Mouse (Mus musculus): Measurements from ENCODE around the gene Ly6c2.
"Not testable (repeated sequence)": the region's sequence is repeated elsewhere in the genome, so short reads cannot be mapped to it uniquely, and the experiment has no call there.

Gene Ly6c2

DNA sequence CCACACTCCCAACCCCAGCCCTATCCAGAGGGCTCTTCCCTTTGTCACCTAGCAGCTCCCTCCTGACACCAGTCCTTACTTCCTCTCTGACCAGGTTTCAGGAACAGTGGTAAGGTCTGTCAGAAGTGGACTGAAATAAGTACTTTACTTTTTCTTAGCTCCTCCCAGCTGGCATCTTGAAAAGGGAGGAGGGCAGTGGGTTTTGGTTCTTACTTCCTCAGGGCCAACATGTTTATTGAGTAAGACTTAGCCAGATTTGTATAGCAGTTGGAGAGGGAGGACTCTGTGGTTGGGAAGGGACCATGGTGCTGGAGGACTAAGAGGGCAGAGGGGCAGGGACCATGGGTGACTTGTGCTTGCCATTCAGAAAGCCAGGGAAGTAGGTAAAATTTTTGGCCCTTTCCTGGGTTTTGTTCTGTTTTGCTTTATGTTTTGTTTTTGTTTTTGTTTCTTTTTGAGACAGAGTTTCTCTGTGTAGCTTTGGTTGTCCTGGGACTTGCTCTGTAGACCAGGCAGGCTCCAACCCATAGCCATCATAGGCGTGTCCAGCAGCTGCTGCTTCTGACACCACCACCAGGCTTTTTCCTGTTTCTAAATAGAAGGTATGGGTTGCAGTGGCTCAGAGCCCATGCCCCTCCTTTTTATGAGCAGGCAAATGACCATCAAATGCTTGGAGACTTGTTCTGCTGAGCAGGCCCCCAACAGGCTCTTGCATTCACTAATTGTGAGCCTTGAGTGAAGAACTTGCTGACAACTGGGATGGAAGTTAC lies at the start of gene Ly6c2:
Gene Ly6c2 (minus strand): TSS at position 110 of the 770 bp plus-strand sequence.
- not testable (repeated sequence) for DNase-seq

DNA sequence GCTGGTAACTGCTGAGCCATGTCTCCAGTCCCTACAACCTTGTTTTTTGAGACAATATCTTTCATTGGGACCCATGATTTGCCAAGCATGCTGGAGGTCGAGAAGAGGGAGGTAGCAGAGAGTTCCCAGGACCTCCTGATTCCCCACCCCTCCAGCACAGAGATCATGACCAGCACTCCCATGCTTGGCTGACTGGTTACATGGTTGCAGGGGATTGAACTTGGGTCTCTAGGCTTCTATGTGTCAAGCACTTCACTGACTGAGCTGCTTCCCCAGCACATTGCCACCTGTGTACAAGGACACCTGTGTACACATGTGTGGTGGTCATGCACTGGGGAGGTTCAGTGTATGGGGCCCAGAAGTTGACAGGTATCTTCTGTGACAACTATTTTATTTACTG lies 45.9 kb upstream of the Ly6c2 start:
- DNase-seq, result no peak

DNA sequence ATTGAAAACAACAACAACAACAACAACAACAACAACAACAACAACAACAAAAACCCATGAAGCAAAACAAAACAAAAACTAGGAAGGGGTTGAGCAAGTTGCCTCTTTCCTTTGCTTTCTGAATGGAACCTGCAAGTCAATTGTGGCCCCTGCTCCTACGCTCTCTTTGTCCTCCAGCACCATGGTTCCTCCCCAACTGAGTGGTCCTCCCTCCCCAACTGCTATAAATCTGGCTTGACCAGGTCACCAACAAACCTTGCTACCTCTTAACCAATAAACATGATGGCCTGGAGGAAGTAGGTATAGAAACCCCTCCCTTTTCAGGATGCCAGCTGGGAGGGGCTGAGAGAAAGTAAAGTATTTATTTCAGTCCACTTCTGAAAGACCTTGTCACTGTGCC lies 43.2 kb upstream of the Ly6c2 start, which contains the start of gene Ly6g:
Gene Ly6g (plus strand): TSS at position 301 of the 400 bp plus-strand sequence.
- no peak for DNase-seq

DNA sequence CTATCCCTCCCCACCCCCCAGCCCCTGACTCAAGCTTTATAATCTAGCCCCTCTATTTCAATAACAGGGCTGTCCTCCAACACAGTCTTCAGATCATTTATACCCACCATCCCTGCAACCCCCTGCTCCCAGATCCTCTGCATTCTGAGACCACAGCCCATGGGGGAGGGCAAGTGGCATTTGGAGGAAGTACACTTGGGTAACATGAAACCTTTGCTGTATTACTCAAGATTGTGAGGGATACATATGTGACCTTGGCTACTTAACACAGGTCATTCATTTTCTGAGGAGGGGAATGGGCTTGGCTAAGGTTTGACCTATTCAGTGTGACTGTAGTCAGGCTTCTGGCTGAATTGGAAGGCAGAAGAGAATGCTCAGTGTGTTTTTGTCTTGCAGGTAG lies 41.3 kb upstream of the Ly6c2 start:
- DNase-seq, result no peak

DNA sequence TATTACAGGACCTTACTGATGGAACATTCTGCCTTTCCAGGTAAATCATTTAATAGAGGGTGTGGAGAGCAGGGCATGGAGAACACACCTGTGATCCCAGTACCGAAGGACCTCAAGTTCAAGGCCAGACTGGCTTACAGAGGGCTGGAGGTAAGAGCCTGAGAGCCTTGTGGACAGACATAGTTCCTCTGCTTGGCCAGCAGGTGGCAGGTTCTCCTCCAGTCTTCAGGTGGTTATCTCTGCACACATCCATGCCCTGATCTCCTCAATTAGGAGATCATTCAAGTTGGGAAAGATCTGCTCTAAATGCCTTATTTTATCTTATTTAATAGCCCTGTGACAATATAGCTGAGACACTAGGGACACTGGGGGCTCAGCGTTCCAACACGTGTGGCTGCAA lies 32.0 kb upstream of the Ly6c2 start:
- DNase-seq, result no peak

DNA sequence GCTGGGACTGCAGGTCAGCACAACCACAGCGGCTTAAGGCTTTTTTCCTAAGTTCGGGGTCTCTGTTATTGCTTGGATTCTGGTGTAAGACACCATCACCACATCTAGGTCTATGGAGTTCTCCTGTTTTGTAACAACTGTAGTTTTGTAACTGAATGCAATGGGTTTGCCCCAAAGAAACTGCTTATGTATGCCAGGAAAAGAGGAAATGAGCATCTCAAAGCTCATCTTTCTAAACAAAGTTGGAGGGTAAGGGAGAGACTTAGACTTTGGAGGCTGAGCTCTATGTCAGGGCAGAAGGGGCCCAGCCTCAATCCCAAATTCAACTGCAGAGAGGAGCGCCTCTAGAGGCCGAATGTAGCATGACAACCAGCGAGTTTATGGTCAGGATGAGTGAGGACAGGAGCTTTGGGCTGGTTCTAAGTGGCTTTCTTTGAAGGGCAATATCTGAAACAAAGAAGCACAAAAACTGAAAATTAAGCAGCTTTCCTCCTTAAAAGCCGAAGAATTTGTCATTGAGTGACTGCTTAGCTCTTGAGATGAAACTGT lies 30.1 kb upstream of the Ly6c2 start:
- not testable (repeated sequence) for DNase-seq

DNA sequence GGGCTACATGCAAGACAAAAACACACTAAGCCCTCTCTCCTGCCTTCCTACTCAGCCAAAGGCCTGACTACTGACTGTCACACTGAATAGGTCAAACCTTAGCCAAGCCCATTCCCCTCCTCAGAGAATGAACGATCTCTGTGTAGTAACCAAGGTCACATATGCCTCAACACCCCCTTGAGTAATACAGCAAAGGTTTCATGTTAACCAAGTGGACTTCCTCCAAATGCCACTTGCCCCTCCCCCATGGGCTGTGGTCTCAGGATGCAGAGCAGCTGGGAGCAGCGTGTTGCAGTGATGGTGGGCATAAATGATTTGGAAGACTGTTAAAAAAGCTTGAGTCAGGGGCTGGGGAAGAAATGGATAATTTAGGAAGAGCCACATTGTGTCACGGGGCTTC lies 26.0 kb upstream of the Ly6c2 start:
- not testable (repeated sequence) for DNase-seq

DNA sequence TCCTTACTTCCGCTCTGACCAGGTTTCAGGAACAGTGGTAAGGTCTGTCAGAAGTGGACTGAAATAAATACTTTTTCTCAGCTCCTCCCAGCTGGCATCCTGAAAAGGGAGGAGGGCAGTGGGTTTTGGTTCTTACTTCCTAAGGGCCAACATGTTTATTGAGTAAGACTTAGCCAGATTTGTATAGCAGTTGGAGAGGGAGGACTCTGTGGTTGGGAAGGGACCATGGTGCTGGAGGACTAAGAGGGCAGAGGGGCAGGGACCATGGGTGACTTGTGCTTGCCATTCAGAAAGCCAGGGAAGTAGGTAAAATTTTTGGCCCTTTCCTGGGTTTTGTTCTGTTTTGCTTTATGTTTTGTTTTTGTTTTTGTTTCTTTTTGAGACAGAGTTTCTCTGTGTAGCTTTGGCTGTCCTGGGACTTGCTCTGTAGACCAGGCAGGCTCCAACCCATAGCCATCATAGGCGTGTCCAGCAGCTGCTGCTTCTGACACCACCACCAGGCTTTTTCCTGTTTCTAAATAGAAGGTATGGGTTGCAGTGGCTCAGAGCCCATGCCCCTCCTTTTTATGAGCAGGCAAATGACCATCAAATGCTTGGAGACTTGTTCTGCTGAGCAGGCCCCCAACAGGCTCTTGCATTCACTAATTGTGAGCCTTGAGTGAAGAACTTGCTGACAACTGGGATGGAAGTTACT lies 23.5 kb upstream of the Ly6c2 start:
- DNase-seq, result not testable (repeated sequence)

DNA sequence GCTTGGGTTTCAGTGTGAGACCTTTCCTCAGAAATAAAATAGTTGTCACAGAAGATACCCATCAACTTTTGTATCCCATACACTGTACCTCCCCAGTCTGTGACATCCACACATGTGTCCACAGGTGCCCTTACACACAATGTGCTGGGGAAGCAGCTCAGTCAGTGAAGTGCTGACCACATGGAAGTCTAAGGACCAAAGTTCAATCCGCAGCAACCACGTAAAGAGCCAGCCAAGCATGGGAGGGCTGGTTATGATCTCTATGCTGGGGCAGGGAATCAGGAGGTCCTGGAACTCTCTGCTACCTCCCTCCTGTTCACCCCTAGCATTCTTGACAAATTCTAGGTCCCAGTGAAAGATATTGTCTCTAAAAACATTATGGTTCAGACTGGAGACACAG lies 20.6 kb upstream of the Ly6c2 start:
- DNase-seq, result not testable (repeated sequence)

DNA sequence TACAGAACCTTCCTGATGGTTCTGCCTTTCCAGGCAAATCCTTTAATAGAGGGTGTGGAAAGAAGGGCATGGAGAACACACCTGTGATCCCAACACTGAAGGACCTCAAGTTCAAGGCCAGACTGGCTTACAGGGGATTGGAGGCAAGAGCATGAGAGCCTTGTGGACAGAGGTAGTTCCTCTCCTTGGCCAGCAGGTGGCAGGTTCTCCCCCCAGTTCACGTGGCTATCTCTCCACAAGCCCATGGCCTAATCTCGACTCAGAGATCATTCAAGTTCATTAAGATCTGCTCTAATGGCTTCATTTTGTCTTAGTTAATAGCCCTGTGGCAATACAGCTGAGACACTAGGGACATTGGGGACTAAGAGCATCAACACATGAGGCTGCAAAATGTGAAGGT lies 8.3 kb upstream of the Ly6c2 start:
- DNase-seq, result no peak

DNA sequence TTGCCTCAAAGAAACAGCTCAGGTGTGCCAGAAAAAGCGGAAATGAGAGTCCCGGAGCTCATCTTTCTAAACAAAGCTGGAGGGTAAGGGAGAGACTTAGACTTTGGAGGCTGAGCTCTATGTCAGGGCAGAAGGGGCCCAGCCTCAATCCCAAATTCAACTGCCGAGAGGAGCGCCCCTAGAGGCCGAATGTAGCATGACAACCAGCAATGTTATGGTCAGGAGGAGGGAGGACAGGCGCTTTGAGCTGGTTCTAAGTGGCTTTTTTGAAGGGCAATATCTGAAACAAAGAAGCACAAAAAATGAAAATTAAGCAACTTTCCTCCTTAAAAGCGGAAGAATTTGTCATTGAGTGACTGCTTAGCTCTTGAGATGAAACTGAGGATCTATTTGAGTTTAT lies 7.0 kb upstream of the Ly6c2 start:
- DNase-seq, result not testable (repeated sequence)

DNA sequence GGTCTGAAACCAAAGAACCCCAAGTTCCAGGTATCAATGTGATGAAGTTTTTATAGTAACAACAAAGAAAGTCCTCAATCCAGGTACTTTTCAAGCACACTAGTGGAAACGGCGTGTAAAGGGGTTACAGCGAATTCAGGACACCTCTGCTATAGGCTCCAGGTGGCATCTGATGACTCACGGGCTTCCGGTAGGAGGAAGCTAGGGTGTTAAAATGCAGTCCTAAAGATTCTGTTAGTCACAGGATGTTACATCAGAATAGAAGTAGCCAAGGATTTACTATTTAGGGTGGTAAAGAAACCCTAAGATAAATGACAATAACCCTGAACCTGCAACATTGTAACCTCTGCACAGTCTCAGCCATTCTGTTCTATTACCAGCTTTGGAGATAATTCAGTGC lies 5.7 kb upstream of the Ly6c2 start:
- DNase-seq, result not testable (repeated sequence)

DNA sequence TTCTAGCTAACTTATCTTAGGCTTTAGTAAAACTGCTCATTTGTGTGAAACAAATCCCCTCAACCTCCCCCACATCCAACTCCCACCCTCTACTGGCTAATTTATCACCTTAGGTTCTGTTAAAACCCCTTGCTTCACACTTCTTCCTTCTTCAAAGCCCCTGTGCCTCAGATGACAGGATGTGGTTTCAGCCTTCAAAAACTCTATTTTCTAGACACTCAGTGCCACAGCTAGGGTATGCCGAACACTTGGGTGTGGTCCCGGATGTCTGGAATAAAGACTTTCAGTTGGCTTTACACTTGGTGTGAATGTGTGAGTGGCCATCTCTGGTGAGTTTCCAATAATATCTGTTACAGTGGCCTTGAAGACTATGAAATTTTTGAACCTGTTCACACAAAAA lies 4.8 kb upstream of the Ly6c2 start:
- no peak for DNase-seq

DNA sequence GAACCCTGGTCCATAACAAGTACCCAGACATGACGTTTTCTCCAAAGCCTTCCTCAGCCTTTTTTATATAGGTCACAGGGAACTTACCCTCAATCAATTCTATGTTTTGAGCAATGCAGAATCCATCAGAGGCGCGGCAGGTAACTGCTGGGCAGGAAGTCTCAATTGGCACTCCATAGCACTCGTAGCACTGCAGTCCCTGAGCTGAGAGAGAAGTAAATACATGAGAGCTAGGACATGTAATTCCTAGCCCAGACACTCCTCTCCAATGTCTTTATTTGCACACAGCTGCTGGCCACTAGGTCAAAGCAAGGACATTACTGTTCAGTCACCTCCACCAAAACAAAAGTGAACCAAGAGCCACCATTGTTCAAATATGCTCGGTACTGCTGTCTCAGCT lies 1.3 kb downstream of the Ly6c2 start:
- DNase-seq, result not testable (repeated sequence)

DNA sequence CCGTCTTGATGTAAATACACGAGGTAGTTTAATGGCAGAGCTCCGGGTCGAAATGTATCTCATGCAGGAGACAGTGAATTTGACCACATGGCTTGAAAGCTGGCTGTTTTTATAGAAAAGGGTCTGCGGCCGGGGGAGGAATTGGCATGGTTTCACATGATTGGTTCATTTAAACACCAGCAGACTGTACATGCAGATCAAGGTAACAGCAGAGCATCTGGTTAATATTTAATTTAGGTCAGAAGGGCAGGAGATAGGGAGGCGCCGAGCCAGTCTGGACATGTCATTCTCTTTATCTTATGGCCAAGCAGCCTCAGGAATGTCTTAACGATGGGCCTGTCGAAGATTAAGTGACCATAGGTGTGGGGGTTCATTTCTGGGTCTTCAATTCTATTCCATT lies 12.5 kb downstream of the Ly6c2 start:
- no peak for DNase-seq

DNA sequence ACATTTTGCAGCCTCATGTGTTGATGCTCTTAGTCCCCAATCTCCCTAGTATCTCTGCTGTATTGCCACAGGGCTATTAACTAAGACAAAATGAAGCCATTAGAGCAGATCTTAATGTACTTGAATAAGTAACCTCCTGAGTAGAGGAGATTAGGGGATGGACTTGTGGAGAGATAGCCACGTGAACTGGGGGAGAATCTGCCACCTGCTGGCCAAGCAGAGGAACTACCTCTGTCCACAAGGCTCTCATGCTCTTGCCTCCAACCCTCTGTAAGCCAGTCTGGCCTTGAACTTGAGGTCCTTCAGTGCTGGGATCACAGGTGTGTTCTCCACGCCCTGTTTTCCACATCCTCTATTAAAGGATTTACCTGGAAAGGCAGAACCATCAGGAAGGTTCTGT lies 23.7 kb downstream of the Ly6c2 start:
- not testable (repeated sequence) for DNase-seq

DNA sequence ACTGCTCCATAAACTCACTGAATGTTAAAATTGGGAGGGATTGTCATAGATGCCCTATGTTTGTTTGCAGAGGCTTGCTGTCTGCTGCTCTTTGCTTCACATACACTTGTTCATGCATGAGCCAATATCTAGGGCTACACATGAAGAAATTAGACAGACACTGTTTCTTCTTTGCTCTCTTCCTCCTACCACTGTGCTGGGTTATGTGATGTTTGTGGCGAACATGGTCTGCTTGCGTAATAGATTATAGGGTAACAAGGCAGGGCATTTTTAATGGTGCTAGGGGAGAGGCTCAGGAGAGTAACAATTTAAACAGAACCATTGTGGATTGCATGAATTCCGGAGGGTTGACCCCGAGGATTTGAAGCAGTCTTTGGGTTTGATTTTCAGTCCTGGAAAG lies 41.8 kb downstream of the Ly6c2 start:
- DNase-seq, result no peak

DNA sequence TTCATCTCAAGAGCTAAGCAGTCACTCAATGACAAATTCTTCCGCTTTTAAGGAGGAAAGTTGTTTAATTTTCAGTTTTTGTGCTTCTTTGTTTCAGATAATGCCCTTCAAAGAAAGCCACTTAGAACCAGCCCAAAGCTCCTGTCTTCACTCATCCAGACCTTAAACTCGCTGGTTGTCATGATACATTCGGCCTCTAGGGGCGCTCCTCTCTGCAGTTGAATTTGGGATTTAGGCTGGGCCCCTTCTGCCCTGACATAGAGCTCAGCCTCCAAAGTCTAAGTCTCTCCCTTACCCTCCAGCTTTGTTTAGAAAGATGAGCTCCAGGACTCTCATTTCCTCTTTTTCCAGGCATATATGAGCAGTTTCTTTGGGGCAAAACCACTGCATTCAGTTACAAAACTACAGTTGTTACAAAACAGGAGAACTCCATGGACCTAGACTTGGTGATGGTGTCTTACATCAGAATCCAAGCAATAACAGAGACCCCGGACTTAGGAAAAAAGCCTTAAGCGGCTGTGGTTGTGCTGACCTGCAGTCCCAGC lies 49.7 kb downstream of the Ly6c2 start:
- peak; percentile 14 for DNase-seq

DNA sequence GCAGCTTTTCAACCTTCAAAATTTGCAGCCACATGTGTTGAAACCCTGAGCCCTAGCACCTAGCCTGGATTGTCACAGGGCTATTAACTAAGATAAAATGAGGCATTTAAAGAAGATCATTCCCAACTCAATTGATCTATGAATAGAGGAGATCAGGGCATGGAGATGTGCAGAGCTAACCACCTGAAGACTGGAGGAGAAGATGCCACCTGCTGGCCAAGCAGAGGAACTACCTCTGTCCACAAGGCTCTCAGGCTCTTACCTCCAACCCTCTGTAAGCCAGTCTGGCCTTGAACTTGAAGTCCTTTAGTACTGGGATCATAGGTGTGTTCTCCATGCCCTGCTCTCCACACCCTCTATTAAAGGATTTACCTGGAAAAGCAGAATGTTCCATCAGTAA lies 51.3 kb downstream of the Ly6c2 start:
- peak; percentile 17 for DNase-seq
